Mouse (Mus musculus): ENCODE measurements around the gene Smu1. TPM values are rescaled to one million over a fixed set of nuclear protein-coding genes. Genes with fewer than 3 reads are reported as not detected.

Smu1 gene
- total RNA-seq, 2 experiments from 2014 or later = 29.4 to 29.7 TPM

Small RNA genes lying within 50 kb of the gene (microRNA-seq; reads per million reads assigned to microRNA genes)
- gene Mir207 = not detected

Other genes starting within 250 kb of the Smu1 start
- gene Aptx, start 54.7 kb downstream of the Smu1 start, total RNA-seq (2021) = 10 to 100 TPM; 15.2 to 15.4 TPM
- gene Dnaja1, start 35.8 kb downstream of the Smu1 start, total RNA-seq (2021) = 10 to 100 TPM; 39.6 to 66.8 TPM
- 10 to 100 TPM; 23.0 to 25.4 TPM for gene B4galt1, start 96.1 kb upstream of the Smu1 start, total RNA-seq (2021)
- not detected for gene Spink4, start 162.1 kb upstream of the Smu1 start, total RNA-seq (2021)
- gene Bag1, start 190.4 kb upstream of the Smu1 start, total RNA-seq (2021) = 100 to 1,000 TPM; 232 to 237 TPM
- gene Chmp5, start 190.5 kb upstream of the Smu1 start, total RNA-seq (2021) = 10 to 100 TPM; 23.2 to 25.4 TPM
- gene Nfx1, start 213.0 kb upstream of the Smu1 start, total RNA-seq (2021) = 10 to 100 TPM; 18.8 to 19.5 TPM

All from gastrocnemius, adult 18-20 months (tissue).